Mouse (Mus musculus) neural tube, embryonic 11.5 days (tissue): ENCODE measurements around the gene Irf1. TPM values are rescaled to one million over a fixed set of nuclear protein-coding genes. Genes with fewer than 3 reads are reported as not detected.

ENCODE experiments used
- ATAC-seq: fragments of 200-750 bp; cut with Nextera tagmentation; 2 replicates; pipeline ENCODE4 v1.8.0; 2017; ENCODE audit warnings: moderate number of reproducible peaks, mild to moderate bottlenecking, moderate TSS enrichment, moderate library complexity; ENCODE audit not compliant: insufficient read depth, low FRiP score, low TSS enrichment
- DNase-seq: peaks from one replicate; pipeline ENCODE4 v3.0.0-alpha.2; 2015; ENCODE audit warnings: low spot score
- H3K27ac ChIP-seq: fragments of 300-500 bp; sonication (generic); 2 replicates; pipeline ENCODE4 v1.5.1; 2014; ENCODE audit warnings: low read depth, mild to moderate bottlenecking, low read length
- H3K27me3 ChIP-seq: fragments of 300-500 bp; sonication (generic); 2 replicates; pipeline ENCODE4 v1.6.1; 2014; ENCODE audit warnings: mild to moderate bottlenecking, low read length, mixed read lengths; ENCODE audit not compliant: control insufficient read depth, insufficient read depth
- H3K36me3 ChIP-seq: fragments of 300-500 bp; sonication (generic); 2 replicates; pipeline ENCODE4 v1.6.1; 2014; ENCODE audit warnings: mild to moderate bottlenecking, low read length, moderate library complexity, mixed read lengths; ENCODE audit not compliant: control insufficient read depth, insufficient read depth
- H3K4me1 ChIP-seq: fragments of 300-500 bp; sonication (generic); 2 replicates; pipeline ENCODE4 v1.6.1; 2014; ENCODE audit warnings: low read length, mixed read lengths; ENCODE audit not compliant: control insufficient read depth, insufficient read depth
- H3K4me2 ChIP-seq: fragments of 300-500 bp; sonication (generic); 2 replicates; pipeline ENCODE4 v1.6.1; 2014; ENCODE audit warnings: low read depth, mild to moderate bottlenecking, moderate library complexity
- H3K4me3 ChIP-seq: fragments of 300-500 bp; sonication (generic); 2 replicates; pipeline ENCODE4 v1.5.1; 2014; ENCODE audit warnings: low read depth, low read length
- H3K9ac ChIP-seq: fragments of 300-500 bp; sonication (generic); 2 replicates; pipeline ENCODE4 v1.6.1; 2014; ENCODE audit warnings: mild to moderate bottlenecking, low read length
- H3K9me3 ChIP-seq: fragments of 300-500 bp; sonication (generic); 2 replicates; pipeline ENCODE4 v1.6.1; 2016; ENCODE audit warnings: low read length; ENCODE audit not compliant: control insufficient read depth
- WGBS: fragments of 180-500 bp; shearing (Covaris S2); extraction: QIAGEN DNeasy Blood & Tissue Kit; methylation state at CpG from one replicate; pipeline ENCODE4 v1.1.7; 2014; 5-methylcytosine and 5-hydroxymethylcytosine counted together
- polyA plus RNA-seq: library from polyadenylated mRNA; unstranded; fragments of >200 nt; fragmentation: Nextera tagmentation; extraction: Ambion mirVana; gene quantifications from 2 replicates; pipeline ENCODE4 v1.2.1, GENCODE M21; 2014

Irf1 gene
- polyA plus RNA-seq, 1 experiment from 2014 or later = 4.0 TPM

DNA sequence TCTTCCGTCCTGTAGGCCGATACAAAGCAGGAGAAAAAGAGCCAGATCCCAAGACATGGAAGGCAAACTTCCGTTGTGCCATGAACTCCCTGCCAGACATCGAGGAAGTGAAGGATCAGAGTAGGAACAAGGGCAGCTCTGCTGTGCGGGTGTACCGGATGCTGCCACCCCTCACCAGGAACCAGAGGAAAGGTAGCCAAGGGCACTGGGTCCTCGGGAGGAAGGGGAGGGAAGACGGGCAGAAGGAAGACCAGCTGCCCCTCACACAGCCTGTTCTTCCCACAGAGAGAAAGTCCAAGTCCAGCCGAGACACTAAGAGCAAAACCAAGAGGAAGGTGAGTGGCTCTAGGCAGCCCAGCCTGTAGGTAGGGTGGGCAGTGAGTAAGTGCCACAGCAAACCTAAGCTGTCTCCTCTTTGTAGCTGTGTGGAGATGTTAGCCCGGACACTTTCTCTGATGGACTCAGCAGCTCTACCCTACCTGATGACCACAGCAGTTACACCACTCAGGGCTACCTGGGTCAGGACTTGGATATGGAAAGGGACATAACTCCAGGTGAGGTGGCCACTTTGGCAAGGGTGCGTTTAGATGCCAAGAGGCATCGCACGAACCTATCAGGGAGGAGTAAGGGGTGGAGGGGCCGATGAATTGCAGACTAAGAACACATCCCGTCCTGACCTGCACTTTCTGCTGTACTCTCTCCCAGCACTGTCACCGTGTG is 4.0 kb downstream of the Irf1 start:
- H3K9me3 ChIP-seq = no peaks in the 10 kb centered on the region
- H3K27me3 ChIP-seq = peaks cover 8% of the 10 kb centered on the region; the same call in 1 of the 2 replicates
- no peak overlapping the region for H3K27ac ChIP-seq
- DNase-seq (no peak), ATAC-seq (no peak)
- 92% methylated on average over 16 of the region's 16 CpGs for WGBS
- H3K4me3 ChIP-seq = no peak overlapping the region
- no peak overlapping the region for H3K4me2 ChIP-seq
- H3K9ac ChIP-seq = no peak overlapping the region
- H3K4me1 ChIP-seq = no peaks in the 10 kb centered on the region
- no peaks in the 10 kb centered on the region for H3K36me3 ChIP-seq

DNA sequence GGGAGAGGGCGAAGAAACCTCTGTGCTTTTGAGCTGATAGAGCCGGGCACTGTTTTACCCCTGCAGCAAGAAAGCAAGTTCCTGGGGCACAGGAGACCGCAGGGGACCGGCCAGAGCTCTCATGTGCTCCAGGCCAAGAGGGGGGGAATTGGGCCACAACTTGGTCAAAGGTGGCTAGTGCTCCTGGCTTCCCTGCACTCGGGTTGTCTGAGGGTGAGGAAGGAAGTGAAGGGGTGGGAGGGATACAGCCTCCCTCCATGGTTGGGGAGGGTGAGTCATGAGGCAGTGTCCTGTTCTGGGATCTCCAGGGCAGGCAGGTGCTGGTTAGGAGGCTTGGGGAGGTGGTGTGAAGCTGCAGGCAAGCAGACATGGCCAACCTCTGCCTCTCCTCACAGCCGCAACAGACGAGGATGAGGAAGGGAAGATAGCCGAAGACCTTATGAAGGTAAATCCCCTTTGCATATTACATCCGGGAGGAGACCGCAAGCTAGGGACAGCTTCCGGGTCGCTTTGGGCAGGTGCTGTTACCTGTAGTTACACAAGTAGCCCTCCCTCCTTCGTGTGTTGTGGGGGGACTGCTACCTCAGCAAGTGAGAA is 4.9 kb downstream of the Irf1 start:
- no peak for ATAC-seq
- no peak overlapping the region for H3K9ac ChIP-seq
- no peaks in the 10 kb centered on the region for H3K36me3 ChIP-seq
- H3K4me1 ChIP-seq = no peaks in the 10 kb centered on the region
- DNase-seq = no peak
- H3K4me3 ChIP-seq = no peak overlapping the region
- no peak overlapping the region for H3K4me2 ChIP-seq
- H3K27me3 ChIP-seq = 0 out of 2 replicates have a peak, but pooled peaks cover 2% of the 10 kb centered on the region
- 84% methylated on average over 13 of the region's 13 CpGs for WGBS
- H3K9me3 ChIP-seq = no peaks in the 10 kb centered on the region
- no peak overlapping the region for H3K27ac ChIP-seq

DNA sequence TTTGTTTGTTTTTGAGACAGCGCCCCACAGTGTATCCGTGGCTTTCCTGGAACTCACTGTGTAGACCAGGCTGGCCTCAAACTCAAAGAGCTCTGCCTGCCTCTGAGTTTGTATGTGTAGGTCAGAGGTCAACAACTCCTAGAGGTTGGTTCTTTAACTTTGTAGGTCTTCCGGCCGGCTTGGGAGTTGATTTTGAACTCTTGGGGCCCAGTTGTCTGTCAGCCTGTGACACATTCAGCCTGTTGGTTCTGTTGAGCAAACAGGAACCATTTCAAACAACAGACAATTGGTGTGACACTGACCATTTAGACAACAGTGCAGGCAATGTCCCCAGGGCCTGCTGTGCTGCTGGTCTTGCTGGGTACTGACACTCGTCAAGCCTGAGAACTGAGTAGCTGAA is 7.9 kb downstream of the Irf1 start:
- DNase-seq = no peak
- Histone ChIP-seq H3K4me1 (no peaks in the 10 kb centered on the region), H3K9ac (no peak overlapping the region), H3K4me2 (no peak overlapping the region), H3K27ac (no peak overlapping the region), H3K4me3 (no peak overlapping the region), H3K9me3 (no peaks in the 10 kb centered on the region), H3K27me3 (no peaks in the 10 kb centered on the region), H3K36me3 (no peaks in the 10 kb centered on the region)
- WGBS = 71% methylated on average over 5 of the region's 5 CpGs
- no peak for ATAC-seq

DNA sequence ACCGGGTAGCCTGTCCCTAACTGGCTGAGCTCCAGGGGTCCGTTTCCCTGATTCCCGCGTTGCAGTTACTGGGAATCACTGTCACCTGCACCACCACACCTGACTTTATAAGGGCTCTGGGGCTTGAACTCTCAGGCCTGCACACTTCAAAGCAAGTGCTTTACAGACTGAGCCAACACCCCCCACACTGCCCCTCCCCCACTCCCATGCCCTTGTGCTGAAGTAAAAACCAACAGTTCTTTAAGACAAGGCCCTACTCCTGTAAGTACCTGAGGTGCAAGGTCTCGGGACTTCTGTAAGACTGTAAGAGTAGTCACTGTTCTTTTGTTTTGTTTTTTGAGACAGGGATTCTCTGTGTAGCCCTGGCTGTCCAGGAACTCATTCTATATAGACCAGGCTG is 8.6 kb downstream of the Irf1 start:
- no peak overlapping the region for H3K4me3 ChIP-seq
- no peaks in the 10 kb centered on the region for H3K27me3 ChIP-seq
- H3K9me3 ChIP-seq = no peaks in the 10 kb centered on the region
- H3K36me3 ChIP-seq = no peaks in the 10 kb centered on the region
- H3K4me1 ChIP-seq = no peaks in the 10 kb centered on the region
- H3K27ac ChIP-seq = no peak overlapping the region
- WGBS = 76% methylated on average over 5 of the region's 5 CpGs
- no peak overlapping the region for H3K4me2 ChIP-seq
- no peak overlapping the region for H3K9ac ChIP-seq
- ATAC-seq (no peak), DNase-seq (no peak)

DNA sequence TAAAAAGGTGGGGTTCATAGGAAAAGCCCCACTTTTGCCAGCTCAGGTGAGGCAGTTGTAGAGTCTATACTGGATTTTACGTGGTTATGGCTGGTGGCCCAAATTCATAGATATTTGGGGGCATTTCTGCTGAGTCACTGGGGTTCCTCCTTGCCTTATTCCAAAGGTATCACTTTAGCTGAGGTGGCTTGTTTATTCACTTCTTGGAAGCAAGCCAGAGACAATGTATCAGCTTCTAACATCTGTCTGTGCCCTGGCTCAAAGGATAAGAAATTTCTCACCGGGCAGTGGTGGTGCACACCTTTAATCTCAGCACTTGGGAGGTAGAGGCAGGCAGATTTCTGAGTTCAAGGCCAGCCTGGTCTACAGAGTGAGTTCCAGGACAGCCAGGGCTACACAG is 10.0 kb downstream of the Irf1 start:
- Histone ChIP-seq H3K4me2 (no peak overlapping the region), H3K4me1 (no peaks in the 10 kb centered on the region), H3K27me3 (no peaks in the 10 kb centered on the region), H3K27ac (no peak overlapping the region), H3K4me3 (no peak overlapping the region), H3K36me3 (no peaks in the 10 kb centered on the region), H3K9me3 (no peaks in the 10 kb centered on the region), H3K9ac (no peak overlapping the region)
- DNase-seq (no peak), ATAC-seq (no peak)
- 86% methylated on average over 2 of the region's 2 CpGs for WGBS

DNA sequence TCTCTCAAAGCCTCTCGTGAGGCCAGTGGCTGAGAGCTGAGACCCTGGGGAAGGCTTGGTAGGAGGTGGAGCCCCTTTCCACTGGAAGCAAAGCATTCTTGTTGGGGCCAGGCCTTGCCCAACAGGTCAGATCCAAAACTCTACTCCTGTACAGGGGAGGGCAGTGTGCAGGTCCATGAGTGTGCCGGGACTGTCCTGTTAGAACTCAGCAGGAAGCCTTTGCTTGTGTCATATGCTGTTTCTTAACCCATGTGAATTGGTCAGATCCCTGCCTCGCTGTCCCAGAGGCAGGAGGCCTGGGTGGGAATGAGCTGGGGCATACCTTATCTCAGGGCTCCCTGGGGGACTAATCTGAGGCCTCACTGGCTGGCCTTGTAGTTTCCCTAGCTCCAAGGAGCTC is 10.4 kb downstream of the Irf1 start:
- H3K27ac ChIP-seq = no peak overlapping the region
- no peaks in the 10 kb centered on the region for H3K27me3 ChIP-seq
- H3K36me3 ChIP-seq = no peaks in the 10 kb centered on the region
- WGBS = 72% methylated on average over 3 of the region's 3 CpGs
- no peak overlapping the region for H3K4me2 ChIP-seq
- ATAC-seq = no peak
- H3K9ac ChIP-seq = no peak overlapping the region
- no peak for DNase-seq
- H3K4me1 ChIP-seq = no peaks in the 10 kb centered on the region
- H3K9me3 ChIP-seq = no peaks in the 10 kb centered on the region
- no peak overlapping the region for H3K4me3 ChIP-seq

DNA sequence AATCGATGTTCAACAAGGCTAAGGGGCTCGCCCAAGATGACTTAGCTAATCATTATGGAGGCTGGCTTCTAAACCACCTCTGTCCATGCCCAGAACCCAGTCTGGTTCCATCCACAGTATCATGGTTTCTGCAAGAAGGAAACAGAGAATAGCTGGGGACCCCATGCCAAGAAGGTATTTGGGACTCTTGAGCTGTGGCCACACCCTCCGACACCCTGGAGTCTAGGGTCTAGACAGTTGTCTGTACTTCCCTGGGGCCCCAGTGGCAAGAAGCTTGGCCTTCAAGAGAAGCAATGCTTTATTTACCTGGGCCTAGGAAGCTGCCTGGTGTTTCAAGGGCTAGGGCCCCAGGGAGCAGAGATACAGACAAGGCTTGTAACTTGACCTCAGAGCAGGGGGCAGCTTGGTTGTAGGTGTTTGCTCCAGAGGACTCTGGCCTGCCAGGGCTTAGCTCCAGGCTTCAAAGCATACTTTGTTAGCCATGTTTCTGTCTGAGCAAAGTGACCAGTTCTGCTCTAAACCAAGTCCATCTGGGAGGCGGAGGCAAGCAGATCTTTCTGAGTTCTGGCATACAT is 11.5 kb downstream of the Irf1 start:
- H3K4me3 ChIP-seq = no peak overlapping the region
- no peak overlapping the region for H3K27ac ChIP-seq
- no peaks in the 10 kb centered on the region for H3K4me1 ChIP-seq
- no peak overlapping the region for H3K4me2 ChIP-seq
- no peak for DNase-seq
- H3K9me3 ChIP-seq = no peaks in the 10 kb centered on the region
- H3K9ac ChIP-seq = no peak overlapping the region
- no peaks in the 10 kb centered on the region for H3K27me3 ChIP-seq
- 90% methylated on average over 4 of the region's 4 CpGs for WGBS
- no peaks in the 10 kb centered on the region for H3K36me3 ChIP-seq
- no peak for ATAC-seq

DNA sequence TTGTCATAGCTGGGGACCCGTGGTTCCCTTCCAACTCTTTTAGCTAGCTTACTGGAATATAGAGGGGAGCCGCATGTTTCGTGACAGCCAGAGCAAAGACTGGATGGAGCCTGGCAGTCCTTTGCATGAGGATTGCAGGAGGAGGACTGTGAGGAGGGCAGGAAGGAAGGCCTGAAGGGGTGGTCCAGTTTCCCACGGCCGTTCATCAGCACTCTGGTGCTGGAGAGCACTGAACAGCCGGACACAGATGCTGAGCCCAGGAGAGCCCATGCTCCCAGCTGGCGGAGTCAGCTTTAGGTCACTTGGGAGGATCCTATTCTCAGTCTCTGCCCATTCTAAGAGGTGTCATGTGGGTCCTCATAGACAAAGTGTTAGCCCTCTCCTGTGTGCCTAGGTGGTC is 12.2 kb downstream of the Irf1 start:
- H3K27me3 ChIP-seq = no peaks in the 10 kb centered on the region
- 84% methylated on average over 7 of the region's 7 CpGs for WGBS
- ATAC-seq = no peak
- no peak overlapping the region for H3K27ac ChIP-seq
- H3K36me3 ChIP-seq = no peaks in the 10 kb centered on the region
- no peak overlapping the region for H3K4me3 ChIP-seq
- H3K4me2 ChIP-seq = no peak overlapping the region
- no peak for DNase-seq
- H3K9ac ChIP-seq = no peak overlapping the region
- H3K4me1 ChIP-seq = no peaks in the 10 kb centered on the region
- no peaks in the 10 kb centered on the region for H3K9me3 ChIP-seq

DNA sequence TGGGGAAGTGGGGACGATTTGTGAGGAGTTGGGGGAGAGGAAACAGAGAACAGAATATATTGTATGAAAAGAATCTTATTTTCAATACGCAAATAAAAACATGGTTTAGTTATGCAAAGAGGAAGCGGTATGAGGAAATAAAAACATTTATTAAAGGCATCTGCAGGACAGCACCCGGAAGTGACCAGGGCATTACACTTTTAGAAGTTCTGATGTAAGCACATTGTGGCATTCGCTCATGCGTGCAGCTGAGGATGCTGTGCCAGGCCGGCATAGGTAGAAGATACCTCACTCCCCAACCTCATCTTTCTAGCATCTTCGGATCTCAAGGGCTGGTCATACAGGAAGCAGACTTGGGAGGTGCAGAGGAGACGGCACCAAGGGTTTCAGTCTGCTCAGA is 13.5 kb downstream of the Irf1 start:
- H3K4me2 ChIP-seq = no peak overlapping the region
- DNase-seq (no peak), ATAC-seq (no peak)
- 88% methylated on average over 9 of the region's 9 CpGs for WGBS
- no peak overlapping the region for H3K27ac ChIP-seq
- H3K9ac ChIP-seq = no peak overlapping the region
- H3K9me3 ChIP-seq = no peaks in the 10 kb centered on the region
- H3K4me3 ChIP-seq = no peak overlapping the region
- H3K4me1 ChIP-seq = 0 out of 2 replicates have a peak, but pooled peaks cover 2% of the 10 kb centered on the region
- no peaks in the 10 kb centered on the region for H3K36me3 ChIP-seq
- no peaks in the 10 kb centered on the region for H3K27me3 ChIP-seq
